Mouse (Mus musculus) kidney, adult 8-10 months (tissue): ENCODE measurements around the gene Ppm1l.
A peak's percentile ranks its signal among the peaks of the same experiment; 100 is the strongest.

Experiments
- DNase-seq, 2 experiments: peaks; one replicate each; pipeline ENCODE4 v3.0.0; 2022

Ppm1l gene

GRCm38 (mm10) chr3:69316391-69317195 lies at the start of gene Ppm1l:
Ppm1l (plus strand) TSS chr3:69316861.
- peak; percentile 87 for DNase-seq

- no peak for DNase-seq
Observed at GRCm38 (mm10) chr3:69271812-69272211, 44.8 kb upstream of the Ppm1l start.

GRCm38 (mm10) chr3:69274018-69274663 lies 42.5 kb upstream of the Ppm1l start:
- no peak for DNase-seq

GRCm38 (mm10) chr3:69274664-69275312 lies 41.9 kb upstream of the Ppm1l start:
- DNase-seq: no peak

DNA sequence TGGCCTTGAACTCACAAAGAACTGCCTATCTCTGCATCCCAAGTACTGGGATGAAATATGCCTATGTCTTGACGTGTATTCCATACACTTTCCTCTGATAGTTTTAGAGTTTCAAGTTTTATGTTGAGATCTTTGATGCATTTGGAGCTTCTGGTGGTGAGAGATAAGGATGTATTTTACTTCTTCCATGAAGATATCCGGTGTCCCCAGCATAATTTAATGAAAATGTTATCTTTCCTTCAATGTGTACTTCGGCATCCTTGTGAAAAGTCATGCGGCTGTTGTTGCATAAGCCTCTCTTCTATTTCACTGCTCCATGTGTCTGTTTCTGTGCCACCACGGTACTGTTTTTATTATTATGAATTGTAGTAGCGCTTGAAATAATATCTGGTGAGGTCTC lies 38.0 kb upstream of the Ppm1l start:
- DNase-seq: no peak

DNA sequence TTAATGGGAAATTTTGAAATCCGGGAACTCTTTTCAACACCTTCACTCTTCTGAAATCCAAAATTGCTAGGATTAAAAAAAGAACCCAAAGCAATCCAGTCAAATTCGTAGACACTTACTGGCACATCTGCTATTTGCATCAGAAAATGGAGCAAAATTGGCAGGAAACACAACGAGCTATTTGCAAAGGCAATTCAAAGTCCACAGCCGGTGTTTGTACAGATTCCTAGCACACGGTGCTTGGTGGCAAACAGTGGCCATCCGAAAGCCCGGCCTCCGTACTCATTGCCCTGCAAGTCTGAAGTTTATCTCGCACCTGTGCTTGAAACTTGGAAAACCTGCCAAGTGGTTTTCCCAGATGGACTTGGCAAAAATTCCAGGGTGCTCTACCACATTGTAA lies 34.3 kb upstream of the Ppm1l start:
- DNase-seq: peak; percentile 29 to 32

GRCm38 (mm10) chr3:69283085-69283847 lies 33.4 kb upstream of the Ppm1l start:
- DNase-seq: no peak

DNA sequence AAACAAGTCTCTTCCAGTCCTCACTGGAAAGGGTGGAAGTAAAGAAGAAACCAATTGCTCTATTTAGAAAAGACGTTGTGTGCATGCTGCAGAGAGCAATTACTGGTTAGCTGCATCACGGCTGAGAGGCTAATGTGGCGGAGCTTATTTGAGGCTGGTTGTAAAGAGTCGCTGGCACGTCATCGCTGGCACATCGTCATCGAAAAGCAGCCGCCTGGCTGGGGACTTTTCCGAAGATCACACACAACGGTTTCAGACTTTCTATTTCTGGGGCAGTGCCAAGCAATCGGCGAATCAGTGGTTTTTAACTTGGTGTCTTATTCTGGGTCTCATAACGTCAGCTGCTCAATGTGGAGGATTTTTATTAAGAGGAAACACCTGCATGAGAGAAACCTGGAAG lies 26.8 kb upstream of the Ppm1l start:
- DNase-seq: no peak

- peak; percentile 52 to 54 for DNase-seq
Observed at GRCm38 (mm10) chr3:69290294-69290693, 26.4 kb upstream of the Ppm1l start.

DNA sequence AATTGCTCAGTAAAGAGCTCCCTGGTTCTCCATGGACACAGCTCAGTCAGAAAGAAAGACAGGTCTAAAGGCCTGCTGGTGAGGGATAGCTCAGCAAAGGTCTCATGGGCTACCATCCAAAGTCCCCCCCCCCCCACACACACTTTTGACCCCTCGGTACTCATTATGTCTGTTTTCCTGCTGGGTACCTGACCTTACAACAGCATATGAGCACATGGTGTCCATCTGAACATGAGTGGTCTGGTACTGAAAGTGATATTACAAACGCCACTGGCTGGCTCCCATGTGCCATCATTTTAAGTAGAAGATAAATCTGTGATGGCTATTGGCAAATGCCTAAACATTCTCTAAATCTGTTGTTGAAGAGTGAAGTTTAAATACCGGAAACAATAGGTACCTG lies 25.8 kb upstream of the Ppm1l start:
- DNase-seq: no peak

- peak; percentile 13 to 40 for DNase-seq
Observed at GRCm38 (mm10) chr3:69292628-69293027, 24.0 kb upstream of the Ppm1l start.

GRCm38 (mm10) chr3:69296270-69296669 lies 20.4 kb upstream of the Ppm1l start:
- no peak for DNase-seq

DNA sequence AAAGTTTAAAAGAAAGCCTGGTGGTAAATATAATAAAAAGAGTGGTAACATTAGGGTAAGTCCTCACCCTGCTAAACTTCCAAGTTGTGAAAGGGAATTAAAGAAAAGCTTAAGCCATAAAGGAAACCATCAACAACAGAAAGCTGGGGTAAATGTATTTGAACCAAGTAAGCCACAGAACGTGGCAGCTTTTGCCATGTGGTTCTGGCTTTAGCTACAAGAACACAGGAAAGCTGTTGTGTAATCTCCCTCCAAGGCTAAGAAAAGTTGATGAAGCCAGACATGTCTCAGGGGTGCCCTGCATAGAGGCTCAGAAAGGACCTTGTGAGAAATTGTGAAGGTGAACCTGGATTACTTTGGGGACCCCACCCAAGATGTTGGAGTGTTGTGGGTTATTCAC lies 16.5 kb upstream of the Ppm1l start:
- no peak for DNase-seq

DNA sequence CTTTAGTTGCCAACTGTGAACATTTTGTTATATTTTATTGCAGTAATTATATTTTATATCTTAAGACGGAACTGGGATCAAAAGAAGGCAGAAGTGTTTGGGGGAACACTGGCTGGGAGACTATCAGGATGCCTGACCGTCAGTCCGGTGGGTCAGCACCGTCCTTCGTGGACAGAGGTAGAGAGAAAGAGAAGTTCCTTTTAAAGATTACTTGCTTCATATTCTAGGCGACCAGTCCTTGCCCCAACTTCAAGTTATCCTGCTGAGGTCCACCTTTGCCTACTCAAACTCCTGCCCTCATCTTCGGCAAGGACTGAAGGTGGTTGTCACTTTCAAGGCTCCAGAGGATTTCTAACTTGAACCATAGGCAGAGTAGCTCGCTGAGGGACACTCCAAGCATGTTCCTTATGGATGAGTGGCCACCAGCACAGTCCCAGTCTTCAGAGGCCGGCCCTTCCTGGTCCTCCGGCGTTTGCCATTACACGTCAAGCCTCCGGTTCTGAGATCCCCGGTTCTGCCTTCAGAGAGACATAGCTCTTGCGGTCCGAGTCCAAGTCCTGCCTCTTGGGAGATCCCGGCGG lies 761 bp upstream of the Ppm1l start:
- DNase-seq: no peak

- DNase-seq: peak in 1 of 2 experiments; percentile 24
Observed at GRCm38 (mm10) chr3:69317251-69318125, 827 bp downstream of the Ppm1l start.

- DNase-seq: peak; percentile 43 to 47
Observed at GRCm38 (mm10) chr3:69318131-69318951, 1.7 kb downstream of the Ppm1l start.

DNA sequence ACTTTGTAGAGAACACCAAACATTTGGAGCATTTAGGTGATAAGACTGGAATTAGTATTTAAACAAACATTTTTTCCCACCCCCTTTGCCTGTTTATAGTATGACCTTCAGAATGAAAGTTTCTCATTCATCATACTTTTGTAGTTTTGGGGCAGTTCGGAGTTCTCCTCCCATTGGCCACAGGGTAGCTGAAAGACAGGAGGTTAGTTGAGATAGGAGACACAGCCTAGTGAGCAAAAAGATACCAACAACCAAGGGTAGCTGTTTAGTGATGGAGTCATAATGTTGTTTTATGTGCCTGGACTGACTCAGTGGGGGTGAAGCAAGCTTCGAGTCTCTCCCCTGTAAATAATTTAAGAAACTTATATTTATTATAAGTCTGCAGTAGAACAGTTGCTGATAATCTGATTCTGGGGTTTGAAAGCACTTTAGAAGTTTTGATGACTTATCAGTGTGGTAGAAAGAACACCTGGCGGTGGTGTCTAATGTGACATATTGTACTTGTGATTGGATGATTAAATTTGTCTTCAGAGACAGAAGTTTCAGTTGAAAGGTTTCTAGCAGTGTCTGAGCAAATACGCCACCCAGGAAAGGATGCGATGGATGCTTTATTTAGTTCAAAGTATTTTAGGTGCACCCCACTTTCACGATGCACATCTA lies 2.5 kb downstream of the Ppm1l start:
- no peak for DNase-seq

- no peak for DNase-seq
Observed at GRCm38 (mm10) chr3:69323982-69324381, 7.3 kb downstream of the Ppm1l start.

- DNase-seq: no peak
Observed at GRCm38 (mm10) chr3:69329910-69330309, 13.2 kb downstream of the Ppm1l start.

DNA sequence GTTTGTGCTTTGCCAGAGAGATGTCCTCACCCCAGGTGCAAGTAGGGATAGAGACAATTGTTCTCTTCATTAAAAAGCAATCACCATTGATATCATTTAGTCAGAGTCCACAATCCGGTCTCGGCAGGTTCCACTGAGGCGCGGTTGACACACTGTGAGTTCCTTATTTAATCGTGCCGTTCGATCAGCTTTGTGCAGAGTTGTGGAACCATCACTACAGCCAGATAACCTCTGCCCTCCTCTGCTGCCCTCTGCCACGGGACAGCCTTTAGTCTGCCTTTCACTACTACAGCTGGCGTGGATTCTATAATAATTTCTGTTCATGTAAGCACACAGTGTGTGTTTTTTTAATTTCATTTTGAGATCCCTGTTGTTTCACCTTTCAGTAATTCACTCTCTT lies 17.2 kb downstream of the Ppm1l start:
- no peak for DNase-seq
